Mouse (Mus musculus) heart, embryonic 13.5 days (tissue): ENCODE measurements at regions not wholly inside any gene's neighbourhood (a gene's known extent, or its start where the extent isn't known, plus 50 kb on each side); places are given as distances from the start of the nearest gene placed in this dataset.

Experiments used
- ATAC-seq: fragments of 200-750 bp; cut with Nextera tagmentation; 2 replicates; pipeline ENCODE4 v1.8.0; 2017; ENCODE audit warnings: moderate TSS enrichment; ENCODE audit not compliant: insufficient number of reproducible peaks, low FRiP score, low TSS enrichment; ENCODE audit errors: extremely low read depth
- H3K27ac ChIP-seq: fragments of 300-500 bp; sonication (generic); replicated peaks from 2 replicates; pipeline ENCODE4 v1.5.1; 2015; ENCODE audit warnings: moderate library complexity, mild to moderate bottlenecking, inconsistent platforms
- H3K27me3 ChIP-seq: fragments of 300-500 bp; sonication (generic); replicated peaks from 2 replicates; pipeline ENCODE4 v1.6.1; 2015; ENCODE audit warnings: mild to moderate bottlenecking, inconsistent platforms
- H3K36me3 ChIP-seq: fragments of 300-500 bp; sonication (generic); 2 replicates; pipeline ENCODE4 v1.6.1; 2015; ENCODE audit warnings: mild to moderate bottlenecking, inconsistent platforms
- H3K4me1 ChIP-seq: fragments of 300-500 bp; sonication (generic); 2 replicates; pipeline ENCODE4 v1.6.1; 2015; ENCODE audit warnings: inconsistent platforms
- H3K4me2 ChIP-seq: fragments of 300-500 bp; sonication (generic); 2 replicates; pipeline ENCODE4 v1.6.1; 2015; ENCODE audit warnings: inconsistent platforms, mild to moderate bottlenecking, moderate library complexity
- H3K4me3 ChIP-seq: fragments of 300-500 bp; sonication (generic); 2 replicates; pipeline ENCODE4 v1.5.1; 2015; ENCODE audit warnings: moderate library complexity, mild to moderate bottlenecking, inconsistent platforms
- H3K9ac ChIP-seq: fragments of 300-500 bp; sonication (generic); 2 replicates; pipeline ENCODE4 v1.6.1; 2015; ENCODE audit warnings: inconsistent platforms, mild to moderate bottlenecking, moderate library complexity
- H3K9me3 ChIP-seq: fragments of 300-500 bp; sonication (generic); 2 replicates; pipeline ENCODE4 v1.6.1; 2016; ENCODE audit warnings: inconsistent platforms
- WGBS: fragments of 180-500 bp; shearing (Covaris S2); methylation state at CpG from one replicate; pipeline ENCODE4 v1.1.7; 2015; ENCODE audit warnings: mixed read lengths; 5-methylcytosine and 5-hydroxymethylcytosine counted together

DNA sequence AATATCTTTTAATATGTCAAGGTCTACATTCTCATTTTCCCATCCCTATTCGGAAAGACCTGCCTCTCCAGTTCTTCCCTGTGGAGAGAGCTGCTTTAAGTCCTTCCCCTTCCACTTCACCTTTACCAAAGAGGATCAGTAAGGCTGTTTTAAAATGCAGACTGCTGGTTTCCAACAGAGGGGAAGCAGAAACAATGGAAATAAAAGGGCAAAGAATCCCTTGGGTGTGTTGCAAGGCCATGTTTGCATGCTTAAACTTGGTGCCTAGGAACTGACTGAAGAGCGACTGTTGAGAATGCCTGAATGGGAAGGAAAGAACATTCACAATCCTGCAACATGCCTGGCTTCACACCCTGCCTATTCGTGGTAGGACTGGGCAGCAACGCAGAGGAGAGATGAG is 2759.1 kb upstream of the 5930422O12Rik start:
- ATAC-seq, result no peak
- no peak overlapping the region for H3K27ac ChIP-seq
- H3K36me3 ChIP-seq, result no peaks in the 10 kb centered on the region
- no peak overlapping the region for H3K4me2 ChIP-seq
- H3K9me3 ChIP-seq, result no peaks in the 10 kb centered on the region
- no peaks in the 10 kb centered on the region for H3K27me3 ChIP-seq
- no peaks in the 10 kb centered on the region for H3K4me1 ChIP-seq
- no peak overlapping the region for H3K4me3 ChIP-seq
- no peak overlapping the region for H3K9ac ChIP-seq
- WGBS, result 62% methylated on average over 4 of the region's 4 CpGs

DNA sequence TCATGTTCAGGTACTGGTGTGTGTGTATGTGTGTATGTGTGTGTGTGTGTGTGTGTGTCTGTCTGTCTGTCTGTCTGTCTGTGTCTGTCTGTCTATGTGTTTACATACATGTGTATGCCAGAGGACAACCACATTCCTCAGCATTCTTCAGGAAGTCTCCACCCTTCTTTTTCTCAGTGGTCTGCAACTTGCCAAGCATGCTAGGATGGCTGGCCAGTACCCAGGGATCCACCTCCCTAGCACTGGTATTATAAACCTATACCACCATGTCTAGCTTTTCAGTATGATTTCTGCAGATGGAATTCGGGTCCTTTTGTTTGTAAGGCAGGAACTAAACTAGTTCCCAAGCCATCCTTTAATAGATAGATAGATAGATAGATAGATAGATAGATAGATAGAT is 2751.1 kb upstream of the 5930422O12Rik start:
- Histone ChIP-seq H3K4me3 (no peak overlapping the region), H3K27me3 (no peaks in the 10 kb centered on the region), H3K9me3 (peaks cover 3% of the 10 kb centered on the region; the same call in 1 of the 2 replicates), H3K36me3 (no peaks in the 10 kb centered on the region), H3K27ac (no peak overlapping the region), H3K4me2 (no peak overlapping the region), H3K4me1 (no peaks in the 10 kb centered on the region), H3K9ac (no peak overlapping the region)
- 92% methylated on average over 1 of the region's 1 CpGs for WGBS
- ATAC-seq, result no peak

DNA sequence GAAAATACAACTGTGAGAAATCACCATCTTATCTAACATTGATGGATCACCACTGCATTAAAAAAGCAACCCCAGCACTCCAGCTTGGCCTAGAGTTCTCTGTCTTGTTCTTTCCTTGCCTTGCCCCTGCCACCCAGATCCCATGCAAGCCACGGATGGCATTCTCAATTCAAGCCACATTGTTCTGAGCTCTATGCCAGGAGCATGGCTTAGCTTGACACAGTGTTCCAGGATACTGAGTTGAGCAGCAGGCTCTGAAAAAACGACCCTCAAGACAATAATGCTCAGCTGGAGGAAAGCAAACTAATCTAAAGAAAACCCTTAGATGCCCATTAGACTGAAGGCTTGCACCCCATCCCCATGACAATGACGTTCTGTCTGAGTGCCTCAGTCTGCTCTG is 2746.3 kb upstream of the 5930422O12Rik start:
- Histone ChIP-seq H3K4me3 (no peak overlapping the region), H3K4me2 (no peak overlapping the region), H3K27ac (no peak overlapping the region), H3K36me3 (no peaks in the 10 kb centered on the region), H3K27me3 (no peaks in the 10 kb centered on the region), H3K9me3 (peaks cover 3% of the 10 kb centered on the region; the same call in 1 of the 2 replicates), H3K4me1 (0 out of 2 replicates have a peak, but pooled peaks cover 2% of the 10 kb centered on the region), H3K9ac (no peak overlapping the region)
- ATAC-seq, result no peak
- 37% methylated on average over 3 of the region's 3 CpGs for WGBS

DNA sequence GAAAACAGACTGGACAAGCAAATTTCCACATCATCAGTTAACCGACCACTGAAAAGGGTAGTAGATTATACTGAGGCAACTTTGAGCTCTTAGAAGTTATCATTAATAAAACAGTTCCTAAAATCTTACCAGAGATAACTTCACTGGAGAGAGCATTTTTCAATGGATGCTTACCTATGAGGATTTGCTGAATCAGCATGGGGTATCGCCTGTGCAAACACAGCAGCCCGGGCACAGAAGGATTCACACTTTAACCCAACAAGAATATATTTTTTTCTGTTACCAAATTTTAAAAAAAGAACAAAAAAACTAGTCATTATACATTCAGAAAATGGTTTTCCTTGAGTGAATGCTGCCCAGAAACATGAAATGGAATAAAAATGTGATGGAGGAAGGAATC is 2742.0 kb upstream of the 5930422O12Rik start:
- Histone ChIP-seq H3K4me2 (no peak overlapping the region), H3K4me1 (0 out of 2 replicates have a peak, but pooled peaks cover 4% of the 10 kb centered on the region), H3K9me3 (no peaks in the 10 kb centered on the region), H3K4me3 (no peak overlapping the region), H3K9ac (no peak overlapping the region), H3K27ac (no peak overlapping the region), H3K36me3 (no peaks in the 10 kb centered on the region), H3K27me3 (no peaks in the 10 kb centered on the region)
- no peak for ATAC-seq
- 76% methylated on average over 3 of the region's 3 CpGs for WGBS

DNA sequence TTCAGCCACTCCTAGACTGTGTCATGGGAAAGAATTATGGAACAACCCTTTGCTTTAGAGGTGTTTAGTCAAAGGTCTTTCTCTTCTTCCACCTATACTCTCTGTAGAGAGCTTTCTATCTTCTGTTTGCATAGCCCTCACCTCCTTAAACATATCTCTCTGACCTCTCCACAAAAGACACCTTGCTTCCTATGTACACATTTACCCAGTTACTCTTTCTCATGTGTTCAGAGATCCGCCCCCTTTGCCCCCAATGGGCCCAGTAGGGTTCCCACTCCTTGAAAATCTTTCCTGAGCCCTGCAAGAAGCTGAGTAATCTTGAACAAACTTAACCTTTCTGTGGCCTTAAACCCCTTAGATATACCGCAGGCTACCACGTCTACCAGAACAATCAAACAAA is 2734.4 kb upstream of the 5930422O12Rik start:
- no peak overlapping the region for H3K4me2 ChIP-seq
- H3K9ac ChIP-seq, result no peak overlapping the region
- H3K4me1 ChIP-seq, result no peaks in the 10 kb centered on the region
- no peaks in the 10 kb centered on the region for H3K36me3 ChIP-seq
- no peak overlapping the region for H3K27ac ChIP-seq
- no peak overlapping the region for H3K4me3 ChIP-seq
- H3K9me3 ChIP-seq, result no peaks in the 10 kb centered on the region
- no peaks in the 10 kb centered on the region for H3K27me3 ChIP-seq
- 71% methylated on average over 3 of the region's 3 CpGs for WGBS
- ATAC-seq, result no peak

DNA sequence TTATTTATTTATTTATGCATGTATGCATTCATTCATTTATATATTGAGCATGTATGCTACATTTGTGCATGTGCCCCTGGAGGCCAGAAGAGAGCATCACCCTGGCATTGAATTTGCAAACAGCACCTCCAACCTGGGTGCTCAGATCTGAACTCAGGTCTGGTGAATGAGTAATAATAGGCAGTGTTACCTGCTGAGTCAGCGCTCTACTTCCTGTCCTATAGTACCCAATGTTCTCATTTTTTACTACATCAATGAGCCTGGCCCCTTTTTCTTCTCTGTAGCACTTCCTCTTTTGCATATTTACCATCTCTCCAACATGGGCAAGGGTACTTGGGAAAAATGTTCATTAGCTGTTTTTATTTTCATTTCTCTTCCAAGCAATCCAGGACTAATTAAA is 2711.9 kb upstream of the 5930422O12Rik start:
- no peaks in the 10 kb centered on the region for H3K9me3 ChIP-seq
- no peak for ATAC-seq

DNA sequence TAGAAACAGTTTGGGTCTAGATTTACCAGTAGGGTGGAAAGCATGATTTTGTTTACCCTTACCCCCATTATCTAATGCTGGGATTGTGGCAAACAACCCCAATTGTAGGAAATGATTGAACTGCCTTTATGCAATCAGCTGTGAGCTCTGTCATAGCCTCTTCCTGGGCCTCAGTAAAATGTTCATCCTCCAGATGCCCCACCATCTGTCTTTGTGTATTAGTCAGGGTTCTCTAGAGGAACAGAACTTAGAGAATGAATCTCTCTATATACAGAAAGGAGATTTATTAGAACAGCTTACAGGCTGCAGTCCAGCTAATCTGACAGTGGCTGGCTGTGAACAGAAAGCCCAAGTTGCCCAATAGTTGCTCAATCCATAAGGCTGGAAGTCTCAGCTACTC is 2698.1 kb upstream of the 5930422O12Rik start:
- Histone ChIP-seq H3K9me3 (no peaks in the 10 kb centered on the region), H3K27ac (no peak overlapping the region), H3K4me2 (no peak overlapping the region), H3K4me3 (no peak overlapping the region), H3K27me3 (no peaks in the 10 kb centered on the region), H3K9ac (no peak overlapping the region), H3K36me3 (no peaks in the 10 kb centered on the region), H3K4me1 (no peaks in the 10 kb centered on the region)
- ATAC-seq, result no peak

More for the DNA sequence above, 2711.9 kb upstream of the 5930422O12Rik start:
- WGBS, result 82% methylated on average over 1 of the region's 1 CpGs
- Histone ChIP-seq H3K27ac (no peak overlapping the region), H3K36me3 (no peaks in the 10 kb centered on the region), H3K4me1 (no peaks in the 10 kb centered on the region), H3K4me3 (no peak overlapping the region), H3K4me2 (no peak overlapping the region), H3K9ac (no peak overlapping the region), H3K27me3 (no peaks in the 10 kb centered on the region)

DNA sequence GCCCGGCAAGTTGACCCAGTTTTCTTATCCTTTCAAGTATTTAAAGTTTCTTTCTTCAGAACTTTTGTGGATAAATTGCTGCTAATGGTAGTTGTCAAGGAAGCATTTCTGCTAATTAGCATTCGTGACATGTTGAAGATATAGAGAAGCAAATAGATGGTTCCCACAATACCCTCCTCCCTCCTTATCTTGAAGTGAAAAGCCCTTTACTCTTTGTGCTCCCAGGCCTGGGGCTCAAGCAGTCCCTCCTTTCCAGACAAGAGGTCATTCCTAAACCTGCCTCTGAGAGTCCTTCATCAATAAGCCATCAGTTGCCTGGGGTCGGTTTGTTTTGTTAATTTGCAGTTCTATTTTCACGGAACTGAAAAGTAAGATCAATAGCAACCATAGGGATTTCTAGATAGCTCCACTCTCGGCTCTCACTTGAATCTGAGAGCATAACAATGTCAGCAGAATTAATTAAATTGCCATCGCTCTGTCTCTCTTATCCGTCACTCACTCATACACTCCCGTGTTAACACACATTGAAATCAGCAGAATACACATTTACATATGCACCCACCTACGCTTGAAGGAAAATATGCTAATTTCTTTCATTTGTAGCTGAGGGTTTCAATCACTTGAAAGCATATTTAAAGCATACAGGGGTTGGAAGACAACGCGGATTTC is 2695.8 kb upstream of the 5930422O12Rik start:
- no peaks in the 10 kb centered on the region for H3K27me3 ChIP-seq
- no peaks in the 10 kb centered on the region for H3K4me1 ChIP-seq
- no peak overlapping the region for H3K9ac ChIP-seq
- no peaks in the 10 kb centered on the region for H3K36me3 ChIP-seq
- 65% methylated on average over 11 of the region's 11 CpGs for WGBS
- no peak overlapping the region for H3K4me3 ChIP-seq
- H3K4me2 ChIP-seq, result no peak overlapping the region
- no peak overlapping the region for H3K27ac ChIP-seq
- no peaks in the 10 kb centered on the region for H3K9me3 ChIP-seq
- no peak for ATAC-seq

DNA sequence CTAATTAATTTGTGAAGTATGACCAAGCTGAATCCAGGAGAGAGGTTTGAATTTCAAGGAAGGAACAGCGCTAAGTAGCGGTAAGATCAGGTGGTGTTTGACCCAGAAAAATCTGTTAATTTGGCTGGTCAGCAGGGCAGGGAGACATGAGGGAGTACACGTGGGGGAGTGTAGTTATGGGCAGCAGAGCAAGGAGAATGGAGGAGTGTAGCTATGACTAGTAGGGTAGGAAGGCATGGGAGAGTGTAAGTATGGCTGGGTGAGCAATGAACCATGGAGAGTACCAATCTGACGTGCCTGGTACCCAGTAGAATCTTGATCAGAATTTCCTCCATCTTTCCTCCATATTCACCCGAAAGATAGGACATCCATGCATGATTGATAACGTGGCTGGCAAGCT is 2695.1 kb upstream of the 5930422O12Rik start:
- ATAC-seq, result no peak
- H3K4me3 ChIP-seq, result no peak overlapping the region
- H3K9ac ChIP-seq, result no peak overlapping the region
- H3K27me3 ChIP-seq, result no peaks in the 10 kb centered on the region
- H3K4me2 ChIP-seq, result no peak overlapping the region
- H3K27ac ChIP-seq, result no peak overlapping the region
- 75% methylated on average over 6 of the region's 6 CpGs for WGBS
- no peaks in the 10 kb centered on the region for H3K4me1 ChIP-seq
- no peaks in the 10 kb centered on the region for H3K36me3 ChIP-seq
- no peaks in the 10 kb centered on the region for H3K9me3 ChIP-seq

DNA sequence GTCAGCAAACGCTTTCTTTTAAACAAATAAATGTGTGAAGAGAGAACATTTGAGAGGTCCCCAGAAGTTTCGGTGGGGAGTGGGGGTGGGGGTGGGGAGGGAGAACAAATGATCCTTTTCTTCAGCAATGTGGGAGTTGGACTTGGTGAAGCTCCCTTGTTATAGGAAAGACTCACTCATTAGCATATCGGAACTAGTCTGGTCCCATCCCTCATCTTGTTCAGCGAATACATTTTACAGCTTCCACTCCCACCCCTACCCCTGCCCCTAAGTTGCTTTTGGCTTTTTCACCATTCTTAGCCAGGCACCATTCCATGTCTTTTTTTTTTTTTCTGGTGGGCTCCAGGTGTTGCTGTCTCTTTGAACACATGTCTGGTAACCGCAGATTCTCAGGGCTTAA is 2693.2 kb upstream of the 5930422O12Rik start:
- ATAC-seq, result no peak
- H3K27me3 ChIP-seq, result no peaks in the 10 kb centered on the region
- H3K36me3 ChIP-seq, result no peaks in the 10 kb centered on the region
- WGBS, result 54% methylated on average over 5 of the region's 5 CpGs
- H3K9ac ChIP-seq, result no peak overlapping the region
- H3K9me3 ChIP-seq, result no peaks in the 10 kb centered on the region
- no peaks in the 10 kb centered on the region for H3K4me1 ChIP-seq
- H3K4me3 ChIP-seq, result no peak overlapping the region; the same call in 1 of the 2 replicates
- no peak overlapping the region for H3K27ac ChIP-seq
- peak overlapping the region; percentile 36 for H3K4me2 ChIP-seq

DNA sequence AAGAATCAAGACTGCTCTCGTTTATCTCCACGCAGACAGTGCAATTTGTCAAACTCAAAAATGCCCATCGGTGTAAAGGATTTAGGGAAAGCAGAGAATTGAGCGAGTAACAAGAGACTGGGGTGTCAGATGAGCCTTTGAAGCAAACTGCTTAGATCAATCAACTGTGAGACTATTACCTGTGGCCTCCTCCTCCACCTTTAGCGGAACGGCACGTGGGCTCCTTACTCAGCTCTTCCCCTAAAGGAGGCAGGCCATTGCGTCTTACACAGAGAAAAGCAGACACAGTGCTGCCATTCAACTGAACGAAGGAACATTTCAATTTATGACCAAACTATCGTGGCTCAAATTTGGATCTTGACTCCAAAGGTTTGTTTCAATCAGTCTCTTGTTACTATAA is 2692.8 kb upstream of the 5930422O12Rik start:
- H3K27me3 ChIP-seq, result no peaks in the 10 kb centered on the region
- H3K9me3 ChIP-seq, result no peaks in the 10 kb centered on the region
- no peak overlapping the region for H3K27ac ChIP-seq
- H3K36me3 ChIP-seq, result no peaks in the 10 kb centered on the region
- no peak overlapping the region for H3K4me3 ChIP-seq
- no peak overlapping the region for H3K9ac ChIP-seq
- H3K4me2 ChIP-seq, result no peak overlapping the region
- 79% methylated on average over 10 of the region's 10 CpGs for WGBS
- no peak for ATAC-seq
- no peaks in the 10 kb centered on the region for H3K4me1 ChIP-seq

DNA sequence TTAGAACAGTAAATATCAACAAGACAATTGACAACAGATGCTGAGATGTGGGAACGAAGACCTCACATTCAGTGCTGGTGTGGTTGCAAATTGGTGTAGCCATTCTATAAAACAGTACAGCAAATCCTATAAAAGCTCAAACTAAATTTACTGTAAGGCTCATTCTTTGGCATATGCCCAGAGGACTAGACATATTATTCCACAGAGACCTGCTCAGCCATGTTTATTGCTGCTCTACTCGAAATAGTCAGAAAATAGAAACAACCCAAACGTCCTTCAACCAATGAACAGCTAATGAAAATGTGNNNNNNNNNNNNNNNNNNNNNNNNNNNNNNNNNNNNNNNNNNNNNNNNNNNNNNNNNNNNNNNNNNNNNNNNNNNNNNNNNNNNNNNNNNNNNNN is 2681.6 kb upstream of the 5930422O12Rik start:
- Histone ChIP-seq H3K4me3 (no peak overlapping the region), H3K27me3 (no peaks in the 10 kb centered on the region), H3K4me1 (no peaks in the 10 kb centered on the region), H3K9me3 (no peaks in the 10 kb centered on the region), H3K36me3 (no peaks in the 10 kb centered on the region), H3K4me2 (no peak overlapping the region), H3K9ac (no peak overlapping the region), H3K27ac (no peak overlapping the region)
- ATAC-seq, result no peak
- 69% methylated on average over 3 of the region's 3 CpGs for WGBS
